Mouse (Mus musculus): ENCODE results near the gene Lrrc8e.

DNA sequence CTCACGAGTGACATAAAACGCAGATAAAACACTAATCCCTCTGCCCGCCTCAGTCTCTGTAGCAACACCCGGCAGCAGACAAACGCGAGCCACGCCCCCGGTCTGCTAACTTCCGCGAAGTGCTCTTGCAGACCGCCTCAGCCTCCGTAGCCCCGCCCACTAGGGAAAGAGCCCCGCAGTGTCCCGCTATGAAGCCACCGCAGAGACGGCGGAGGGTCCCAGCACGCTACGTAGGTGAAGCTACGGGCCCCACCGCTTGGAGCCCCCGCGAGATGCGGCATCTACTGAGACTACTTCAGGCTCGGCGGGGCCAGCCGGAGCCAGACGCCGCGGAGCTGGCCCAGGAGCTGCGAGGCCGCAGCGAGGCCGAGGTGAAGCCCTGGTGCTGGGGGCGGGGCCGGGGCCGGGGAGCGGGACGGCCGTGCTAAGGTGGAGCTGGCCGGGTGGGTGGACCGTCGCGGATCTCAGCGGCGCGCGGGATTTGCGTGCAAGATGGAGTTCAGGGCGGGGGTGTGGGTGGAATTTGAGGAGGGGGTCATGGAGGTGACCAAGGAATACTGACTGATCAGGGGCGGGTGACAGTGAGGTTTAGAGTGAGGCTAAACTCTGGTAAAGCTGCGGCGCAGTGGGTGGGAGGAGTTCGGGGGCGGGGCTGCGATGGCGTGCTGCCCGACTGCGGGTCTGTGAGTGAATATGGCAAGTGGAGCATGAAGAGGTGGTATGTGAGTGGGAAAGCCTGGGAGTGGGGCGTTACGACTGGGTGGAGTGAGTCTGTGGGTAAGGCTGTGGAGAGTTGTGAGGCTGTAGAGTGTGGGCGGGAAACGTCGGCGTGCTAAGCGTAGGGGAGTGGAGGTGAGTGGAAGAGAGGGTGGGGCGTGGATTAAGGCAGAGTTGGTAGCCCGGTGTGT, 26.6 kb downstream of the Lrrc8e start, which contains the start of gene Snapc2:
- TF ChIP-seq CTCF (IDR thresholded peaks at IDR 0.05) (no peak), POLR2A (IDR thresholded peaks at IDR 0.05; ENCODE audit: insufficient read depth, low read depth, low read length) (peak; percentile 65)

All from heart, adult 2 months (tissue).